Mouse (Mus musculus): Measurements from ENCODE around the gene Tnik. TPM values are rescaled to one million over a fixed set of nuclear protein-coding genes. Genes with fewer than 3 reads are reported as not detected.

The Tnik gene
- polyA plus RNA-seq, 1 experiment from 2014 or later: 16.9 TPM

DNA sequence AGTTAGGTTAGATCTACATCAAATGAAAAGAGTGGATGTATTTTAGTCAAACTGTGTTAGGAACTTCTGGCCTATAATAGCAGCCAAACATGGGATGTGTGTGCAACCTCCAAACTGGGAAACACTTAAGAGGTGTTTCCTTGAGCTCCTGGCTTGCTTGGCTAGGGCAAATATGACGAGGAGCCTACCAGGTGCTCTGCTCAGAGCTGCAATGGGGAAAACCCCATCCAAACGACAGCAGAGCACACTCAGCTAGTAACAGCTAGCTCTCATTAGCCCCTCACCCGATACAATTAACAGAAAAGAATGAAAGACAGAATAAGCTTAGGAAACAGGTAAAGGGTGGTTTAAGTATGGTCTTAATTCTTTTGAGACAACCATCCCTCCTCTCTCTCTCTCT, 157.7 kb downstream of the Tnik start:
- Histone ChIP-seq H3K4me1 (ENCODE audit: control insufficient read depth, insufficient read depth, low read length) (peaks cover 5% of the 10 kb centered on the region; the same call in 1 of the 2 replicates), H3K27ac (ENCODE audit: low read length) (no peak overlapping the region), H3K9me3 (replicated peaks; ENCODE audit: control insufficient read depth, low read length) (no peaks in the 10 kb centered on the region), H3K36me3 (ENCODE audit: control insufficient read depth, insufficient read depth, low read length) (no peaks in the 10 kb centered on the region), H3K9ac (ENCODE audit: low read length) (no peak overlapping the region), H3K27me3 (ENCODE audit: control insufficient read depth, insufficient read depth, low read length) (no peaks in the 10 kb centered on the region), H3K4me3 (replicated peaks; ENCODE audit: low read length) (no peak overlapping the region), H3K4me2 (ENCODE audit: low read depth, low read length) (no peak overlapping the region)
- WGBS: 60% methylated on average over 3 of the region's 3 CpGs
- ATAC-seq (ENCODE audit: insufficient read depth, low FRiP score): no peak

DNA sequence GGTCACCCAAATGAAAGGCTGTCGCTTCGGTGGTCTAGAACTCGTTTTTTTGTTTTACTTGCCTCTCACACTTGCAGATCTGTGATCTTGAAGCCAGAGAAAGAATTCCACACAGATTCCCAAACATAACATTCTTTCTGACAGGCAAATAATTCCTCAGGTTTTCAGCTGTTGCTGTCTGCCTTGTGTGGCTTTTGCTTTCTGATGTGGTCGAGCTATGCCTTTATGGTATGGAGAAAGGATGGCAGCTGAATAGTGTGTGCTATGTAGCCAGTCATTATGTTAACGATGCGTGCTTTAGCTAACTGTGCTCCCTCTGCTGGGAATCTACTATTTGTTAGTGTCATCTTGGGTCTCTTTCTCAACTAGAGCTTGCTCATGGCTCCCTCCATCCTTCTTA, 158.8 kb downstream of the Tnik start:
- Histone ChIP-seq H3K4me3 (replicated peaks; ENCODE audit: low read length) (no peak overlapping the region), H3K27me3 (ENCODE audit: control insufficient read depth, insufficient read depth, low read length) (no peaks in the 10 kb centered on the region), H3K9me3 (replicated peaks; ENCODE audit: control insufficient read depth, low read length) (no peaks in the 10 kb centered on the region), H3K4me2 (ENCODE audit: low read depth, low read length) (no peak overlapping the region), H3K36me3 (ENCODE audit: control insufficient read depth, insufficient read depth, low read length) (no peaks in the 10 kb centered on the region), H3K9ac (ENCODE audit: low read length) (no peak overlapping the region), H3K27ac (ENCODE audit: low read length) (no peak overlapping the region), H3K4me1 (ENCODE audit: control insufficient read depth, insufficient read depth, low read length) (peaks cover 5% of the 10 kb centered on the region; the same call in 1 of the 2 replicates)
- 68% methylated on average over 6 of the region's 6 CpGs for WGBS
- no peak for ATAC-seq (ENCODE audit: insufficient read depth, low FRiP score)

DNA sequence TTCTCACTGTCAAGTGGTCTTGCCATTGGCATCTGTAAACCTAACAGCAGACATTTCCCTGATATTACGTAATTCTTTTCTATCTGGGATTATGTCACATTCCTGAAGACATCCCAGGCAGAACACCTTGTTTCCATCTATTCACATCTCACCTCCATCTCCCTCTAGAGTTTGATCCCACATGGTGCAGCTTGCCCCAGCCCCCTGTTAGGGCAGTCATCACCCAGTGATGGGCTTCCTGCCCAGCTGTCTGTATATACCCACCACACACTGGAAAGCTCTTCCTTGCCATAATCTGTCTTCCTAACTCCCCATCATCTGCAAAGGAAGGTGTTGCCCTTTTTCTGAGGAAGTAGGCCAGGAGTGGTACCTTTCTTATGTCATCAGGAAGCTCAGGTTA, 159.2 kb downstream of the Tnik start:
- Histone ChIP-seq H3K4me2 (ENCODE audit: low read depth, low read length) (no peak overlapping the region), H3K36me3 (ENCODE audit: control insufficient read depth, insufficient read depth, low read length) (no peaks in the 10 kb centered on the region), H3K9me3 (replicated peaks; ENCODE audit: control insufficient read depth, low read length) (no peaks in the 10 kb centered on the region), H3K27ac (ENCODE audit: low read length) (no peak overlapping the region), H3K27me3 (ENCODE audit: control insufficient read depth, insufficient read depth, low read length) (no peaks in the 10 kb centered on the region), H3K4me1 (ENCODE audit: control insufficient read depth, insufficient read depth, low read length) (peaks cover 5% of the 10 kb centered on the region; the same call in 1 of the 2 replicates), H3K9ac (ENCODE audit: low read length) (no peak overlapping the region), H3K4me3 (replicated peaks; ENCODE audit: low read length) (no peak overlapping the region)
- ATAC-seq (ENCODE audit: insufficient read depth, low FRiP score): no peak
- WGBS: 76% methylated on average over 1 of the region's 1 CpGs

DNA sequence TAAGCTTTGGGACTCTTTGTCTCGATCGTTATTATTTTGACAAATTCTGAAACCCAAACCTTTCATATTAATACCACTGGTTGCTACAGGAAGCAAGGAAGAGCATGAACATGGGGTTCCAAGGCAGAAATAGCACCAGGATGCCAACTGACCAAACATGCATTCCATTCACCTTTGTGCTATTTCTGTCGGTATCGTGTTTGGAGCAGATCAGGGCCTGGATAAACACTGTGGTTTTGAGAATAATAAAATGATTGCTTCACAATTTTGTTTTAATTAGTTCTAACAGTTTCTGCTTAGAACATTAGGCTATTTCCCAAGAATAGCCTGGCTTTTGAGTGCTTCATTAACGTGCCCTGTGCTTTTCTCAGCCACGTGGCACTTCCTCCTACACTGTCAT, 162.9 kb downstream of the Tnik start:
- Histone ChIP-seq H3K4me1 (ENCODE audit: control insufficient read depth, insufficient read depth, low read length) (no peaks in the 10 kb centered on the region), H3K9me3 (replicated peaks; ENCODE audit: control insufficient read depth, low read length) (no peaks in the 10 kb centered on the region), H3K27me3 (ENCODE audit: control insufficient read depth, insufficient read depth, low read length) (no peaks in the 10 kb centered on the region), H3K27ac (ENCODE audit: low read length) (no peak overlapping the region), H3K36me3 (ENCODE audit: control insufficient read depth, insufficient read depth, low read length) (no peaks in the 10 kb centered on the region), H3K4me2 (ENCODE audit: low read depth, low read length) (no peak overlapping the region), H3K9ac (ENCODE audit: low read length) (no peak overlapping the region), H3K4me3 (replicated peaks; ENCODE audit: low read length) (no peak overlapping the region)
- no peak for ATAC-seq (ENCODE audit: insufficient read depth, low FRiP score)
- 85% methylated on average over 6 of the region's 6 CpGs for WGBS

DNA sequence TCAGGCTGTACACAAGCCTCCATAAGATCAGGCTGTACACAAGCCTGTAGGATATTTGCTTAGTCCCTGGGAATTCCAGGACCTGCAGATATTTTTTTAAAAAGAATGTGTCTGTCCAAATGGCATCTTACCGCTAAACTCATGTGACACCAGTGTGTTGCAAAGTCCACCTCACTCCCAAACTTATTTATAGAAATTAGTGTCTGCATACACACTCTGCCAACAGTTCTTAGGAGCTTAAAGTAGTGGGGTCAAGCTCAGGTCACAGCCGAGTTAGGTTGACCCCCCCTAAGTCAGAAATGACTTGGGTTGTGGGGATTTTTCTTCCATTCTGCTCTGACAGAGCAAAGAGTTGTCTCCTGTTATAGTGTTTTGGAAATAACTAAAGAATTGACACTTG, 168.4 kb downstream of the Tnik start:
- H3K9ac ChIP-seq (ENCODE audit: low read length): no peak overlapping the region
- ATAC-seq (ENCODE audit: insufficient read depth, low FRiP score): no peak
- no peaks in the 10 kb centered on the region for H3K27me3 ChIP-seq (ENCODE audit: control insufficient read depth, insufficient read depth, low read length)
- no peaks in the 10 kb centered on the region for H3K4me1 ChIP-seq (ENCODE audit: control insufficient read depth, insufficient read depth, low read length)
- H3K36me3 ChIP-seq (ENCODE audit: control insufficient read depth, insufficient read depth, low read length): no peaks in the 10 kb centered on the region
- H3K27ac ChIP-seq (ENCODE audit: low read length): no peak overlapping the region
- H3K4me3 ChIP-seq (replicated peaks; ENCODE audit: low read length): no peak overlapping the region
- WGBS: 62% methylated on average over 2 of the region's 2 CpGs
- H3K9me3 ChIP-seq (replicated peaks; ENCODE audit: control insufficient read depth, low read length): no peaks in the 10 kb centered on the region
- no peak overlapping the region for H3K4me2 ChIP-seq (ENCODE audit: low read depth, low read length)

DNA sequence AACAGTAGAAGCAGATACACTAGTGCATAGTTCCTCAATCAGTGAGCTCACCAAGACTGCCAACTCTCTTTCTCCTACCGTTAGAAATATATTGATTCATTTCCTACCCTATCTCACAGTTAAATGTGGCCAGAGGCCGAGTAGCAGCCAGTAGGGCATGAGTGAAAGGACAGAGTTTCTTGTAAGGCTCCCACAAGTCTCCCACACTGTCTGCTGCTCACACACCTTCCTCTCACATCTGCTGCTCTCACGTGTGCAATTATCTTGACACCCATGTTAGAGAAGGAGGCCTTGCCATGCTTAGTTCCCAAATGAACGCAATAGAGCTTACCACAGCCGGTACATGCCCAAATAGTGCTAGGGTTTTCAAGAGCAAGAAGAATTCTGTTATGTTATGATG, 169.3 kb downstream of the Tnik start:
- no peaks in the 10 kb centered on the region for H3K9me3 ChIP-seq (replicated peaks; ENCODE audit: control insufficient read depth, low read length)
- no peaks in the 10 kb centered on the region for H3K27me3 ChIP-seq (ENCODE audit: control insufficient read depth, insufficient read depth, low read length)
- no peak overlapping the region for H3K4me2 ChIP-seq (ENCODE audit: low read depth, low read length)
- no peaks in the 10 kb centered on the region for H3K36me3 ChIP-seq (ENCODE audit: control insufficient read depth, insufficient read depth, low read length)
- ATAC-seq (ENCODE audit: insufficient read depth, low FRiP score): no peak
- no peak overlapping the region for H3K27ac ChIP-seq (ENCODE audit: low read length)
- no peak overlapping the region for H3K4me3 ChIP-seq (replicated peaks; ENCODE audit: low read length)
- 0 out of 2 replicates have a peak, but pooled peaks cover 3% of the 10 kb centered on the region for H3K4me1 ChIP-seq (ENCODE audit: control insufficient read depth, insufficient read depth, low read length)
- 81% methylated on average over 5 of the region's 5 CpGs for WGBS
- no peak overlapping the region for H3K9ac ChIP-seq (ENCODE audit: low read length)

DNA sequence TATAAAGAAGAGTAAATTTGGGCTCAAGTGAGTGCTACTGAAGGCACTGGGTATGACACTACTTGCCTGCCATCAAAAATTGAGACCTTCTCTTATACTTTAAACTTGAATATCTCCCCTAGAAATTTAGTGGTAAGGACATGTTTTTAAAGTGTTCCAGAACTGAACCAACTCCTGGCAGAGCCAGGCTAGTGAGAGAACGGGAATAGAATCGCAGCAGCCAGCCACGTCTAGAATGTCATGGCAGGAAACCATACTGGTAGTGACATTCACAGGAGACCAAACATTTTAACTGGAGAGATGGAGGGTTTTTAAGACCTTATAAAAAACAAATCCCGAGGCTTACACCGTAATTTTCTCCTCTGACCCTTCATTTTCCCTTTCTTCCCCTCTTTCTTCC, 172.5 kb downstream of the Tnik start:
- Histone ChIP-seq H3K9ac (ENCODE audit: low read length) (no peak overlapping the region), H3K4me1 (ENCODE audit: control insufficient read depth, insufficient read depth, low read length) (0 out of 2 replicates have a peak, but pooled peaks cover 8% of the 10 kb centered on the region), H3K36me3 (ENCODE audit: control insufficient read depth, insufficient read depth, low read length) (no peaks in the 10 kb centered on the region), H3K4me2 (ENCODE audit: low read depth, low read length) (no peak overlapping the region), H3K27ac (ENCODE audit: low read length) (no peak overlapping the region), H3K4me3 (replicated peaks; ENCODE audit: low read length) (no peak overlapping the region), H3K27me3 (ENCODE audit: control insufficient read depth, insufficient read depth, low read length) (no peaks in the 10 kb centered on the region), H3K9me3 (replicated peaks; ENCODE audit: control insufficient read depth, low read length) (no peaks in the 10 kb centered on the region)
- WGBS: 88% methylated on average over 5 of the region's 5 CpGs
- no peak for ATAC-seq (ENCODE audit: insufficient read depth, low FRiP score)

DNA sequence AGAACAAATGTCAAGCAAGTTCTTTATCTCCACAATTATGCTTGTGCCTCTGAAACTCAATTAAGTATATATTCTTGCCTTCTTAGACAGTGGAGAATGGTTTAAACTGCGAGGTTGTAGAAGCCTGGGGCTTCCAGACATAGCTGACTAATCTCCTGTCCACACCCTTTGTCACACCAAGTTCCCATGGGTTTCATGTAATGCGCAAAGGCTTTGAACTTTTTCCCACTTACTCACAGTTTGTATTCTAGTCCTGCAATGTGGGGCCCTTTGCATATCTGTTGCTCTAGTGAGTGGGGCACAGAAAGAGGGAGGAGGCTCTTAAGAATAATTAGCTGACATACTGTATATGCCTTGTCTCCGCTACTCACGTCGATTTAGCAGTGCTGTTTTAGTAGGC, 174.4 kb downstream of the Tnik start:
- no peak overlapping the region for H3K4me3 ChIP-seq (replicated peaks; ENCODE audit: low read length)
- H3K4me1 ChIP-seq (ENCODE audit: control insufficient read depth, insufficient read depth, low read length): 0 out of 2 replicates have a peak, but pooled peaks cover 14% of the 10 kb centered on the region
- H3K9ac ChIP-seq (ENCODE audit: low read length): no peak overlapping the region
- ATAC-seq (ENCODE audit: insufficient read depth, low FRiP score): no peak; the same call in 1 of the 2 replicates
- H3K27ac ChIP-seq (ENCODE audit: low read length): no peak overlapping the region
- no peaks in the 10 kb centered on the region for H3K27me3 ChIP-seq (ENCODE audit: control insufficient read depth, insufficient read depth, low read length)
- 54% methylated on average over 5 of the region's 5 CpGs for WGBS
- no peak overlapping the region for H3K4me2 ChIP-seq (ENCODE audit: low read depth, low read length)
- no peaks in the 10 kb centered on the region for H3K36me3 ChIP-seq (ENCODE audit: control insufficient read depth, insufficient read depth, low read length)
- no peaks in the 10 kb centered on the region for H3K9me3 ChIP-seq (replicated peaks; ENCODE audit: control insufficient read depth, low read length)

DNA sequence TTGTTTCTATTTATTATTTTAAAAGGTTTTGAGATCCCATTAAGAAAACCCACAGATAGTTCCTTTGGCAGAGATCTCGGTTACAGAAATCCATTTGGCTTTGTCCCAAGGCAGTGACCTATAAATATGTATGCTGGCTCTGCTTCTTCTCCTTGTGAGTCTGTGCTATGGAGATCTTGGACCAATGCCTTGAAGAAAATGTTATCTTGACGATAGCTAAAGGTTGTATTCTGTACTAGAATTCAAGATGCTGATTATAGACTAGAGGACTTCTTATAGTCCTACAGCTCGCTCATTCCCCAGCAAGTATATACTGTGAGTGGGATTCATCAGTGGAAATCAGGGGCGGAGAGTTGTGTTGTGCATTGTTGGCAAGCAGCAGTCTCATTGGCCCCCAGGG, 178.5 kb downstream of the Tnik start:
- WGBS: 57% methylated on average over 4 of the region's 4 CpGs
- no peak overlapping the region for H3K4me3 ChIP-seq (replicated peaks; ENCODE audit: low read length)
- no peak for ATAC-seq (ENCODE audit: insufficient read depth, low FRiP score)
- 0 out of 2 replicates have a peak, but pooled peaks cover 14% of the 10 kb centered on the region for H3K4me1 ChIP-seq (ENCODE audit: control insufficient read depth, insufficient read depth, low read length)
- H3K9ac ChIP-seq (ENCODE audit: low read length): no peak overlapping the region
- H3K27ac ChIP-seq (ENCODE audit: low read length): peak overlapping the region; percentile 77
- no peaks in the 10 kb centered on the region for H3K36me3 ChIP-seq (ENCODE audit: control insufficient read depth, insufficient read depth, low read length)
- no peaks in the 10 kb centered on the region for H3K9me3 ChIP-seq (replicated peaks; ENCODE audit: control insufficient read depth, low read length)
- H3K4me2 ChIP-seq (ENCODE audit: low read depth, low read length): no peak overlapping the region
- H3K27me3 ChIP-seq (ENCODE audit: control insufficient read depth, insufficient read depth, low read length): no peaks in the 10 kb centered on the region

DNA sequence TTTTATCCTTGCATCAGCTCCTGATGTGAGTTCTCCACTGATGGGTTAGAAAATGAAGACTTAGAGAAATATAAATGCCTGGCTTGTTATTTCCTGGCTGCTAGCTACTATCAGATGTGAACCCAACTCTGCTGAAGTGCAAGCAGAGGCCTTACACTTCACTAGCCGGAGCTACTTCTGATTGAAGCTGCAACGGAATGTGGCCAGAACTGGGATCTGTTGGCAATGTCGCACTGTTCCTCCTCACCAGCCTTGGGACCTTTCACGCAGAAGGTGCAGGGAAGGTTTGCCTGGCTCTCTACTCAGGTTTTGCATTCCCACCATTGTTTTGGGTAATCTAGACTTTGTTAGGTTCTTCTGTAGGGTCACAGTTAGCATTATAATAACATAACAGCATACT, 179.1 kb downstream of the Tnik start:
- Histone ChIP-seq H3K27ac (ENCODE audit: low read length) (peak overlapping the region; percentile 8; the same call in 1 of the 2 replicates), H3K9me3 (replicated peaks; ENCODE audit: control insufficient read depth, low read length) (no peaks in the 10 kb centered on the region; the same call in 1 of the 2 replicates), H3K4me1 (ENCODE audit: control insufficient read depth, insufficient read depth, low read length) (0 out of 2 replicates have a peak, but pooled peaks cover 13% of the 10 kb centered on the region), H3K9ac (ENCODE audit: low read length) (no peak overlapping the region), H3K4me2 (ENCODE audit: low read depth, low read length) (no peak overlapping the region), H3K36me3 (ENCODE audit: control insufficient read depth, insufficient read depth, low read length) (no peaks in the 10 kb centered on the region), H3K4me3 (replicated peaks; ENCODE audit: low read length) (no peak overlapping the region), H3K27me3 (ENCODE audit: control insufficient read depth, insufficient read depth, low read length) (no peaks in the 10 kb centered on the region)
- 86% methylated on average over 4 of the region's 4 CpGs for WGBS
- ATAC-seq (ENCODE audit: insufficient read depth, low FRiP score): no peak
